Mouse (Mus musculus) olfactory bulb, adult 2 months (tissue): ENCODE results near the gene Sh3d21.

Experiments used
- CTCF ChIP-seq: fragments of 200-500 bp; IDR thresholded peaks from 2 replicates; pipeline ENCODE4 v1.5.1; 2012; ENCODE audit warnings: low read depth, mild to moderate bottlenecking, low read length, moderate library complexity; ENCODE audit not compliant: insufficient read depth
- POLR2A ChIP-seq: fragments of 200-500 bp; IDR thresholded peaks from 2 replicates; pipeline ENCODE4 v1.6.1; 2012; ENCODE audit warnings: mild to moderate bottlenecking, low read depth, low read length, moderate library complexity; ENCODE audit not compliant: insufficient read depth

- TF ChIP-seq CTCF, result no peak
- no peak for TF ChIP-seq POLR2A
These were observed 5.6 kb upstream of the Sh3d21 start for GRCm38 (mm10) chr4:126168851-126169250.
